Mouse (Mus musculus): ENCODE measurements around the gene Trappc10. TPM values are rescaled to one million over a fixed set of nuclear protein-coding genes. Genes with fewer than 3 reads are reported as not detected.
A peak's percentile ranks its signal among the peaks of the same experiment; 100 is the strongest.

Gene Trappc10
- total RNA-seq, 2 experiments from 2014 or later, result 86.7 to 88.6 TPM

- DNase-seq (ENCODE audit: extremely low spot score in 1 of 2, low spot score in 2 of 2), result no peak
- intact Hi-C loops (cut with DNase I), result no loop called here
- H3K27ac ChIP-seq, result no peak overlapping the region
- no peak overlapping the region for H3K4me3 ChIP-seq
- TF ChIP-seq CTCF (IDR thresholded peaks at IDR 0.05), result no peak
Measured at GRCm38 (mm10) chr10:78165256-78166005, 79.0 kb downstream of the Trappc10 start.

GRCm38 (mm10) chr10:78164786-78165185, 79.7 kb downstream of the Trappc10 start:
- no peak for DNase-seq (ENCODE audit: extremely low spot score in 1 of 2, low spot score in 2 of 2)
- H3K27ac ChIP-seq, result no peak overlapping the region
- intact Hi-C loops (cut with DNase I), result no loop called here
- H3K4me3 ChIP-seq, result no peak overlapping the region
- TF ChIP-seq CTCF (IDR thresholded peaks at IDR 0.05), result no peak

- peak; percentile 84 for TF ChIP-seq CTCF (IDR thresholded peaks at IDR 0.05)
- no peak overlapping the region for H3K4me3 ChIP-seq
- no peak overlapping the region for H3K27ac ChIP-seq
- peak; percentile 62 to 71 for DNase-seq (ENCODE audit: extremely low spot score in 1 of 2, low spot score in 2 of 2)
- intact Hi-C loops (cut with DNase I), result no loop called here
Measured at GRCm38 (mm10) chr10:78163923-78164322, 80.5 kb downstream of the Trappc10 start.

- intact Hi-C loops (cut with DNase I), result no loop called here
- Histone ChIP-seq H3K27ac (no peak overlapping the region), H3K4me3 (no peak overlapping the region)
- no peak for DNase-seq (ENCODE audit: extremely low spot score in 1 of 2, low spot score in 2 of 2)
- no peak for TF ChIP-seq CTCF (IDR thresholded peaks at IDR 0.05)
Measured at GRCm38 (mm10) chr10:78163241-78163640, 81.2 kb downstream of the Trappc10 start.

- no peak for DNase-seq (ENCODE audit: extremely low spot score in 1 of 2, low spot score in 2 of 2)
- no peak overlapping the region for H3K4me3 ChIP-seq
- TF ChIP-seq CTCF (IDR thresholded peaks at IDR 0.05), result no peak
- intact Hi-C loops (cut with DNase I), result no loop called here
- H3K27ac ChIP-seq, result no peak overlapping the region
Measured at GRCm38 (mm10) chr10:78162646-78163045, 81.8 kb downstream of the Trappc10 start.

- intact Hi-C loops (cut with DNase I), result no loop called here
- TF ChIP-seq CTCF (IDR thresholded peaks at IDR 0.05), result no peak
- Histone ChIP-seq H3K27ac (no peak overlapping the region), H3K4me3 (no peak overlapping the region)
- no peak for DNase-seq (ENCODE audit: extremely low spot score in 1 of 2, low spot score in 2 of 2)
Measured at GRCm38 (mm10) chr10:78161096-78161495, 83.3 kb downstream of the Trappc10 start.

GRCm38 (mm10) chr10:78160369-78161095, 83.9 kb downstream of the Trappc10 start:
- DNase-seq (ENCODE audit: extremely low spot score in 1 of 2, low spot score in 2 of 2), result no peak

GRCm38 (mm10) chr10:78159906-78160305, 84.5 kb downstream of the Trappc10 start:
- peak overlapping the region; percentile 37 for H3K4me3 ChIP-seq
- no peak overlapping the region for H3K27ac ChIP-seq
- DNase-seq (ENCODE audit: extremely low spot score in 1 of 2, low spot score in 2 of 2), result peak; percentile 81 to 83
- peak; percentile 97 for TF ChIP-seq CTCF (IDR thresholded peaks at IDR 0.05)
- intact Hi-C loops (cut with DNase I), result loop anchor here (1.0 kb wide), 2 partner anchors 129 to 176 kb away; no protein-coding TSS in a partner anchor

More at GRCm38 (mm10) chr10:78160369-78161095, 83.9 kb downstream of the Trappc10 start:
- intact Hi-C loops (cut with DNase I), result loop anchor here (1.0 kb wide), 2 partner anchors 129 to 176 kb away; no protein-coding TSS in a partner anchor
- no peak overlapping the region for H3K4me3 ChIP-seq
- H3K27ac ChIP-seq, result no peak overlapping the region
- TF ChIP-seq CTCF (IDR thresholded peaks at IDR 0.05), result no peak

- no peak overlapping the region for H3K27ac ChIP-seq
- intact Hi-C loops (cut with DNase I), result no loop called here
- peak in 1 of 2 experiments; percentile 60 for DNase-seq (ENCODE audit: extremely low spot score in 1 of 2, low spot score in 2 of 2)
- H3K4me3 ChIP-seq, result peak overlapping the region; percentile 37
- no peak for TF ChIP-seq CTCF (IDR thresholded peaks at IDR 0.05)
Measured at GRCm38 (mm10) chr10:78159252-78159878, 85.1 kb downstream of the Trappc10 start.

- intact Hi-C loops (cut with DNase I), result no loop called here
- no peak overlapping the region for H3K4me3 ChIP-seq
- no peak for TF ChIP-seq CTCF (IDR thresholded peaks at IDR 0.05)
- no peak for DNase-seq (ENCODE audit: extremely low spot score in 1 of 2, low spot score in 2 of 2)
- H3K27ac ChIP-seq, result no peak overlapping the region
Measured at GRCm38 (mm10) chr10:78158041-78158440, 86.4 kb downstream of the Trappc10 start.

- Histone ChIP-seq H3K27ac (no peak overlapping the region), H3K4me3 (no peak overlapping the region)
- no peak for TF ChIP-seq CTCF (IDR thresholded peaks at IDR 0.05)
- DNase-seq (ENCODE audit: extremely low spot score in 1 of 2, low spot score in 2 of 2), result no peak
- intact Hi-C loops (cut with DNase I), result no loop called here
Measured at GRCm38 (mm10) chr10:78156926-78157325, 87.5 kb downstream of the Trappc10 start.

Data from left cerebral cortex, adult 2 months (tissue).